Mouse (Mus musculus) limb, embryonic 15.5 days (tissue): Measurements from ENCODE around the gene Madcam1. TPM values are rescaled to one million over a fixed set of nuclear protein-coding genes. Genes with fewer than 3 reads are reported as not detected.

Source experiments
- ATAC-seq: fragments of 200-750 bp; cut with Nextera tagmentation; 2 replicates; pipeline ENCODE4 v1.8.0; 2017; ENCODE audit warnings: low read depth, moderate TSS enrichment; ENCODE audit not compliant: insufficient number of reproducible peaks, low FRiP score, low TSS enrichment
- H3K27ac ChIP-seq: fragments of 300-500 bp; sonication (generic); 2 replicates; pipeline ENCODE4 v1.5.1; 2015; ENCODE audit warnings: moderate library complexity, mild to moderate bottlenecking, inconsistent platforms
- H3K27me3 ChIP-seq: fragments of 300-500 bp; sonication (generic); 2 replicates; pipeline ENCODE4 v1.6.1; 2015; ENCODE audit warnings: inconsistent platforms
- H3K36me3 ChIP-seq: fragments of 300-500 bp; sonication (generic); 2 replicates; pipeline ENCODE4 v1.6.1; 2015; ENCODE audit warnings: inconsistent platforms
- H3K4me1 ChIP-seq: fragments of 300-500 bp; sonication (generic); 2 replicates; pipeline ENCODE4 v1.6.1; 2015; ENCODE audit warnings: inconsistent platforms
- H3K4me2 ChIP-seq: fragments of 300-500 bp; sonication (generic); 2 replicates; pipeline ENCODE4 v1.6.1; 2015; ENCODE audit warnings: mild to moderate bottlenecking, inconsistent platforms
- H3K4me3 ChIP-seq: fragments of 300-500 bp; sonication (generic); 2 replicates; pipeline ENCODE4 v1.5.1; 2015; ENCODE audit warnings: mild to moderate bottlenecking, inconsistent platforms
- H3K9ac ChIP-seq: fragments of 300-500 bp; sonication (generic); 2 replicates; pipeline ENCODE4 v1.6.1; 2015; ENCODE audit warnings: inconsistent platforms
- H3K9me3 ChIP-seq: fragments of 300-500 bp; sonication (generic); 2 replicates; pipeline ENCODE4 v1.6.1; 2016; ENCODE audit warnings: inconsistent platforms
- WGBS: fragments of 180-500 bp; shearing (Covaris S2); methylation state at CpG from one replicate; pipeline ENCODE4 v1.1.7; 2015; 5-methylcytosine and 5-hydroxymethylcytosine counted together
- polyA plus RNA-seq: library from polyadenylated mRNA; unstranded; fragments of >200 nt; fragmentation: Nextera tagmentation; extraction: Ambion mirVana; gene quantifications from 2 replicates; pipeline ENCODE4 v1.2.1, GENCODE M21; 2015

The Madcam1 gene
- polyA plus RNA-seq, 1 experiment from 2014 or later, result 5.4 TPM

GRCm38 (mm10) chr10:79682916-79683582 is 18.7 kb downstream of the Madcam1 start:
- Histone ChIP-seq H3K27me3 (no peaks in the 10 kb centered on the region), H3K4me1 (peaks cover 27% of the 10 kb centered on the region), H3K9me3 (no peaks in the 10 kb centered on the region), H3K36me3 (peaks cover 41% of the 10 kb centered on the region), H3K9ac (peak overlapping the region; percentile 75), H3K4me3 (peak overlapping the region; percentile 71), H3K4me2 (peak overlapping the region; percentile 84), H3K27ac (peak overlapping the region; percentile 87)
- 1% methylated on average over 10 of the region's 10 CpGs for WGBS
- no peak for ATAC-seq

GRCm38 (mm10) chr10:79683726-79684640 is 19.6 kb downstream of the Madcam1 start:
- peak overlapping the region; percentile 84 for H3K4me2 ChIP-seq
- ATAC-seq, result no peak
- H3K27me3 ChIP-seq, result no peaks in the 10 kb centered on the region
- peaks cover 27% of the 10 kb centered on the region for H3K4me1 ChIP-seq
- peaks cover 50% of the 10 kb centered on the region for H3K36me3 ChIP-seq
- no peak overlapping the region for H3K27ac ChIP-seq
- peak overlapping the region; percentile 71 for H3K4me3 ChIP-seq
- WGBS, result 85% methylated on average over 6 of the region's 6 CpGs
- no peak overlapping the region for H3K9ac ChIP-seq
- H3K9me3 ChIP-seq, result no peaks in the 10 kb centered on the region

GRCm38 (mm10) chr10:79684770-79685600 is 20.6 kb downstream of the Madcam1 start:
- no peak overlapping the region for H3K9ac ChIP-seq
- H3K4me3 ChIP-seq, result no peak overlapping the region
- no peaks in the 10 kb centered on the region for H3K27me3 ChIP-seq
- H3K9me3 ChIP-seq, result no peaks in the 10 kb centered on the region
- 89% methylated on average over 25 of the region's 25 CpGs for WGBS
- H3K4me1 ChIP-seq, result peaks cover 27% of the 10 kb centered on the region
- ATAC-seq, result no peak
- H3K27ac ChIP-seq, result no peak overlapping the region
- no peak overlapping the region for H3K4me2 ChIP-seq
- peaks cover 54% of the 10 kb centered on the region for H3K36me3 ChIP-seq

GRCm38 (mm10) chr10:79686219-79686618 is 21.9 kb downstream of the Madcam1 start:
- H3K4me1 ChIP-seq, result peaks cover 22% of the 10 kb centered on the region
- H3K9me3 ChIP-seq, result no peaks in the 10 kb centered on the region
- no peak overlapping the region for H3K4me2 ChIP-seq
- peaks cover 54% of the 10 kb centered on the region for H3K36me3 ChIP-seq
- no peak overlapping the region for H3K4me3 ChIP-seq
- ATAC-seq, result no peak
- H3K27ac ChIP-seq, result no peak overlapping the region
- no peak overlapping the region for H3K9ac ChIP-seq
- 90% methylated on average over 2 of the region's 2 CpGs for WGBS
- no peaks in the 10 kb centered on the region for H3K27me3 ChIP-seq

DNA sequence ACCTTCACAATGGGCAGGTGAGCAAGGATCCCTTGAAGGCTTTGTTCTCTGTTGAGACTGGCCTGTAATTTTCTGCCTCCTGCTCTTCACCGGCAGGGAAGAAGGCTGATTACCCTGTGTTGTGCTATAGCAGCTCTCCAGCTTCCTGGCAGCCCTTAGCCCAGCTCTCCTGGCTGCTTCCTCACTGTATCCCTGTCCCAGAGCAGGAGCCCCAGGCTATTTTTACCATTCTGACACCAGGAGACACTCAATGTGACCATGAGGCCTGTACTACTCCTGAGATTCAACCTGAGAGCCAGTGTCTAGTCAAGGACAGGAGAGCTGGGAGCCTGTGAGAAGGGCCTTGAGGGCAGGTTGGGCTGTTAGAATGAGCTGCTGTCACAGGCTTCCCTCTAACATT is 22.3 kb downstream of the Madcam1 start:
- no peak overlapping the region for H3K4me2 ChIP-seq
- H3K4me3 ChIP-seq, result no peak overlapping the region
- H3K27ac ChIP-seq, result no peak overlapping the region
- H3K4me1 ChIP-seq, result peaks cover 20% of the 10 kb centered on the region
- H3K9me3 ChIP-seq, result no peaks in the 10 kb centered on the region
- peaks cover 54% of the 10 kb centered on the region for H3K36me3 ChIP-seq
- WGBS, result 95% methylated on average over 1 of the region's 1 CpGs
- H3K27me3 ChIP-seq, result no peaks in the 10 kb centered on the region
- no peak overlapping the region for H3K9ac ChIP-seq
- ATAC-seq, result no peak

DNA sequence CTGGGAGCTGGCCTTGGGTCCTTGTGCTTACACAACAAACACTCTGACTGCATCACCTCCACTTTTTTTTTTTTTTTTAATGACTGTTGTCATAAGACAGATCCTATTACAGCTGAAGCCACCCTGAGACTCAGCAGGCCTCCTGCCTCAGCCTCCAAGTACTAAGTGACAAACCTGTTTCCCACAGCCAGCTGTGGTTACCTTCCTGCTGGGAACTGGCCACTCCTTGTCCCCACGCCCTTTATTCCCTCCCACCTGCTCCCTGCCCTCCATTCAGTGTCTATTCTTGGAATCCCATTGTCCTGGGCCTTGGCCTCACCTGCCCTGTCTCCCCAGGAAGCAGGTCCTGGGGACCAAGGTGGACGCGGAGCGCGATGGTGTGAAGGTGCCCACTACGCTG is 23.2 kb downstream of the Madcam1 start:
- WGBS, result 96% methylated on average over 6 of the region's 6 CpGs
- H3K36me3 ChIP-seq, result peaks cover 54% of the 10 kb centered on the region

GRCm38 (mm10) chr10:79688720-79689119 is 24.4 kb downstream of the Madcam1 start, which contains the start of gene Gzmm:
Gene Gzmm, plus strand, starts transcription at chr10:79689020.
- WGBS, result 81% methylated on average over 4 of the region's 4 CpGs

More for the DNA sequence above, 23.2 kb downstream of the Madcam1 start:
- no peak overlapping the region for H3K4me2 ChIP-seq
- H3K9me3 ChIP-seq, result no peaks in the 10 kb centered on the region
- no peak for ATAC-seq
- no peak overlapping the region for H3K4me3 ChIP-seq
- H3K4me1 ChIP-seq, result peaks cover 20% of the 10 kb centered on the region
- H3K27me3 ChIP-seq, result no peaks in the 10 kb centered on the region
- no peak overlapping the region for H3K27ac ChIP-seq
- no peak overlapping the region for H3K9ac ChIP-seq

GRCm38 (mm10) chr10:79689178-79689577 is 24.8 kb downstream of the Madcam1 start:
- ATAC-seq, result no peak
- no peak overlapping the region for H3K27ac ChIP-seq
- H3K4me1 ChIP-seq, result peaks cover 12% of the 10 kb centered on the region
- no peak overlapping the region for H3K4me2 ChIP-seq
- H3K36me3 ChIP-seq, result peaks cover 52% of the 10 kb centered on the region
- no peaks in the 10 kb centered on the region for H3K27me3 ChIP-seq
- H3K4me3 ChIP-seq, result no peak overlapping the region
- H3K9ac ChIP-seq, result no peak overlapping the region
- H3K9me3 ChIP-seq, result no peaks in the 10 kb centered on the region
- 91% methylated on average over 3 of the region's 3 CpGs for WGBS

More at GRCm38 (mm10) chr10:79688720-79689119, 24.4 kb downstream of the Madcam1 start, which contains the start of gene Gzmm:
- Histone ChIP-seq H3K4me1 (peaks cover 12% of the 10 kb centered on the region), H3K4me2 (no peak within 1 kb of the TSS), H3K4me3 (no peak within 1 kb of the TSS), H3K9me3 (no peaks in the 10 kb centered on the region), H3K36me3 (peaks cover 54% of the 10 kb centered on the region), H3K9ac (no peak within 1 kb of the TSS), H3K27ac (no peak within 1 kb of the TSS), H3K27me3 (no peaks in the 10 kb centered on the region)
- ATAC-seq, result no peak

DNA sequence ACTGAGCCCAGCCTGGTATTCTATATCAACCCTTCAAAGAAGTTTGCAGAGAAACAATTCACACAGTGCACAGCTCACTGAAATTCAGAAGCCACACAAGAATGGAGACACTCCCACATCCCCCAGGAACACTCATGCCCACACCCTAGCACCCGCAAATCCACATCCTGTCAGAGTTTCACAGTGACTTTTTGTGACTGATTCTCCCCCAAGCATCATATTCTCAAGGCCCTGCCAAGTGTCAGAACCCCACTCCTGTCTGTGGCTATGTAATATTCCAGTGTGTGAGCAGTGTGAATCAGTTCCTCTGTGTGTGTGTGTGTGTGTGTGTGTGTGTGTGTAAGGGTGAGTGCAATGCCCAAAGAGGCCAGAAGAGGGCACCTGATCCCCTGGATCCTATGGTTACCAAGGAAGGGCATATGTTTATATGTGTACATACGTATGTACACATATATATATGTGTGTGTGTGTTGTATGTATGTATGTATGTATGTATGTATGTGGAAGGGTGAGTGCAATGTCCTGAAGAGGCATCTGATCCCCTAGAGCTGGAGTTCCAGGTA is 27.7 kb downstream of the Madcam1 start:
- peaks cover 23% of the 10 kb centered on the region for H3K36me3 ChIP-seq
- no peak overlapping the region for H3K27ac ChIP-seq
- H3K4me1 ChIP-seq, result peaks cover 33% of the 10 kb centered on the region
- no peak overlapping the region for H3K4me3 ChIP-seq
- no peak overlapping the region for H3K9ac ChIP-seq
- no peak for ATAC-seq
- H3K9me3 ChIP-seq, result no peaks in the 10 kb centered on the region
- 95% methylated on average over 2 of the region's 2 CpGs for WGBS
- H3K4me2 ChIP-seq, result no peak overlapping the region
- H3K27me3 ChIP-seq, result no peaks in the 10 kb centered on the region

- ATAC-seq, result 0 out of 2 replicates have a peak, but pooled peaks have one; percentile 9
- H3K9me3 ChIP-seq, result no peaks in the 10 kb centered on the region
- H3K27ac ChIP-seq, result peak overlapping the region; percentile 88
These were observed 29.4 kb downstream of the Madcam1 start for GRCm38 (mm10) chr10:79693580-79694378.

GRCm38 (mm10) chr10:79694379-79694655 is 30.0 kb downstream of the Madcam1 start:
- Histone ChIP-seq H3K9ac (no peak overlapping the region), H3K27ac (peak overlapping the region; percentile 88)

More at GRCm38 (mm10) chr10:79693580-79694378, 29.4 kb downstream of the Madcam1 start:
- Histone ChIP-seq H3K4me2 (no peak overlapping the region), H3K36me3 (peaks cover 6% of the 10 kb centered on the region), H3K4me3 (no peak overlapping the region), H3K9ac (no peak overlapping the region), H3K27me3 (no peaks in the 10 kb centered on the region), H3K4me1 (peaks cover 36% of the 10 kb centered on the region)
- 58% methylated on average over 12 of the region's 12 CpGs for WGBS

More at GRCm38 (mm10) chr10:79694379-79694655, 30.0 kb downstream of the Madcam1 start:
- 0 out of 2 replicates have a peak, but pooled peaks have one; percentile 13 for ATAC-seq
- H3K4me2 ChIP-seq, result no peak overlapping the region
- 54% methylated on average over 6 of the region's 6 CpGs for WGBS
- no peaks in the 10 kb centered on the region for H3K27me3 ChIP-seq
- H3K4me1 ChIP-seq, result peaks cover 36% of the 10 kb centered on the region
- H3K36me3 ChIP-seq, result peaks cover under 1% of the 10 kb centered on the region; the same call in 1 of the 2 replicates
- no peak overlapping the region for H3K4me3 ChIP-seq
- no peaks in the 10 kb centered on the region for H3K9me3 ChIP-seq
